Mouse (Mus musculus) MEL (cell line): ENCODE data around the gene Gm49601. TPM values are rescaled to one million over a fixed set of nuclear protein-coding genes. Genes with fewer than 3 reads are reported as not detected.

Experiments
- DNase-seq: peaks from one replicate; pipeline ENCODE4 v3.0.0; 2011; ENCODE audit warnings: low read depth, low spot score
- H3K27ac ChIP-seq: 2 replicates; pipeline ENCODE4 v1.5.1; 2012; ENCODE audit warnings: low read depth, mild to moderate bottlenecking, control low read depth, low read length, moderate library complexity; ENCODE audit not compliant: control insufficient read depth
- H3K27me3 ChIP-seq, 2 experiments: fragments of 150-350 bp in 1 of 2; sonication (generic) in 1 of 2; 2 replicates each; pipeline ENCODE4 v1.6.1; 2012; ENCODE audit warnings: low read length in 2 of 2, mild to moderate bottlenecking in 2 of 2, improper control_type of control experiment in 1 of 2, moderate library complexity in 1 of 2; ENCODE audit not compliant: insufficient read depth in 2 of 2, control insufficient read depth in 1 of 2
- H3K36me3 ChIP-seq, 2 experiments: 2 replicates each; pipeline ENCODE4 v1.6.1; 2012 to 2014; ENCODE audit warnings: low read length in 2 of 2, improper control_type of control experiment in 1 of 2, inconsistent platforms in 1 of 2, mild to moderate bottlenecking in 1 of 2; ENCODE audit not compliant: insufficient read depth in 2 of 2, control insufficient read depth in 1 of 2
- H3K4me1 ChIP-seq, 2 experiments: fragments of 150-350 bp in 1 of 2; sonication (generic) in 1 of 2; 2 replicates each; pipeline ENCODE4 v1.6.1; 2012; ENCODE audit warnings: low read length in 2 of 2, improper control_type of control experiment in 1 of 2, mild to moderate bottlenecking in 1 of 2; ENCODE audit not compliant: insufficient read depth in 2 of 2, control insufficient read depth in 1 of 2
- H3K4me3 ChIP-seq, 2 experiments: fragments of 150-350 bp in 1 of 2; sonication (generic) in 1 of 2; 2 replicates each; pipeline ENCODE4 v1.5.1; 2012; ENCODE audit warnings: low read depth in 2 of 2, low read length in 2 of 2, mild to moderate bottlenecking in 2 of 2, moderate library complexity in 2 of 2, control low read depth in 1 of 2, improper control_type of control experiment in 1 of 2; ENCODE audit not compliant: control insufficient read depth in 1 of 2, insufficient read depth in 1 of 2
- H3K79me2 ChIP-seq: 2 replicates; pipeline ENCODE4 v1.6.1; 2012; ENCODE audit warnings: mild to moderate bottlenecking, low read length, moderate library complexity; ENCODE audit not compliant: control insufficient read depth, poor library complexity, insufficient read depth
- H3K9ac ChIP-seq: 2 replicates; pipeline ENCODE4 v1.6.1; 2012; ENCODE audit warnings: low read depth, mild to moderate bottlenecking, control low read depth, low read length, moderate library complexity; ENCODE audit not compliant: control insufficient read depth, poor library complexity, severe bottlenecking
- H3K9me3 ChIP-seq: fragments of 150-350 bp; sonication (generic); replicated peaks from 2 replicates; pipeline ENCODE4 v1.6.1; 2012; ENCODE audit warnings: mild to moderate bottlenecking, low read length, improper control_type of control experiment, moderate library complexity; ENCODE audit not compliant: insufficient read depth
- EP300 ChIP-seq, 2 experiments: IDR thresholded peaks; 2 replicates each; pipeline ENCODE4 v1.6.1; 2011; ENCODE audit warnings: improper control_type of control experiment in 2 of 2, low read length in 2 of 2, low read depth in 1 of 2, mild to moderate bottlenecking in 1 of 2
- ETS1 ChIP-seq: IDR thresholded peaks from 2 replicates; pipeline ENCODE4 v1.6.1; 2012; ENCODE audit warnings: low read depth, mild to moderate bottlenecking, inconsistent platforms, low read length, improper control_type of control experiment, moderate library complexity
- GABPA ChIP-seq: IDR thresholded peaks from 2 replicates; pipeline ENCODE4 v1.6.1; 2012; ENCODE audit warnings: low read depth, mild to moderate bottlenecking, inconsistent platforms, low read length, improper control_type of control experiment, moderate library complexity
- GATA1 ChIP-seq: IDR thresholded peaks from 2 replicates; pipeline ENCODE4 v1.6.1; 2011; ENCODE audit warnings: low read depth, low read length, improper control_type of control experiment
- HCFC1 ChIP-seq: IDR thresholded peaks from 2 replicates; pipeline ENCODE4 v1.6.1; 2012; ENCODE audit warnings: low read depth, mild to moderate bottlenecking, inconsistent platforms, low read length, improper control_type of control experiment, moderate library complexity
- JUND ChIP-seq: IDR thresholded peaks from 2 replicates; pipeline ENCODE4 v1.6.1; 2011; ENCODE audit warnings: low read depth, mild to moderate bottlenecking, improper control_type of control experiment, low read length
- MYB ChIP-seq: IDR thresholded peaks from 2 replicates; pipeline ENCODE4 v1.6.1; 2011; ENCODE audit warnings: mild to moderate bottlenecking, low read depth, low read length, improper control_type of control experiment
- NELFE ChIP-seq: IDR thresholded peaks from 2 replicates; pipeline ENCODE4 v1.6.1; 2011; ENCODE audit warnings: low read depth, low read length, improper control_type of control experiment
- POLR2A ChIP-seq, 2 experiments: IDR thresholded peaks; 2 replicates each; pipeline ENCODE4 v1.6.1; 2011 to 2012; ENCODE audit warnings: low read length in 2 of 2, mild to moderate bottlenecking in 2 of 2, control low read depth in 1 of 2, improper control_type of control experiment in 1 of 2, low read depth in 1 of 2, moderate library complexity in 1 of 2; ENCODE audit not compliant: control insufficient read depth in 1 of 2, insufficient read depth in 1 of 2, poor library complexity in 1 of 2
- POLR2AphosphoS2 ChIP-seq: IDR thresholded peaks from 2 replicates; pipeline ENCODE4 v1.6.1; 2011; ENCODE audit warnings: low read length, improper control_type of control experiment
- POLR2AphosphoS5 ChIP-seq: IDR thresholded peaks from 2 replicates; pipeline ENCODE4 v1.6.1; 2012; ENCODE audit warnings: low read depth, borderline replicate concordance, mild to moderate bottlenecking, inconsistent platforms, low read length, moderate library complexity, mixed read lengths
- RAD21 ChIP-seq: IDR thresholded peaks from 2 replicates; pipeline ENCODE4 v1.6.1; 2011; ENCODE audit warnings: mild to moderate bottlenecking, low read depth, low read length, improper control_type of control experiment
- RCOR1 ChIP-seq: IDR thresholded peaks from 2 replicates; pipeline ENCODE4 v1.6.1; 2012; ENCODE audit warnings: low read depth, mild to moderate bottlenecking, inconsistent platforms, low read length, improper control_type of control experiment
- SIN3A ChIP-seq: IDR thresholded peaks from 2 replicates; pipeline ENCODE4 v1.6.1; 2012; ENCODE audit warnings: low read length, improper control_type of control experiment, inconsistent platforms
- TCF12 ChIP-seq: IDR thresholded peaks from 2 replicates; pipeline ENCODE4 v1.6.1; 2014; ENCODE audit warnings: low read depth, mild to moderate bottlenecking, inconsistent platforms, low read length, improper control_type of control experiment, moderate library complexity
- polyA plus RNA-seq, 2 experiments: library from polyadenylated mRNA; stranded (reverse) in 1 of 2; unstranded in 1 of 2; fragments of >175 nt in 1 of 2; fragments of >200 nt in 1 of 2; gene quantifications; 2 replicates each; pipeline versions ENCODE4 v1.2.1 to v1.2.4; 2012; ENCODE audit warnings: low replicate concordance in 2 of 2, low read depth in 1 of 2; ENCODE audit not compliant: insufficient read length in 2 of 2, insufficient read depth in 1 of 2, missing spikeins in 1 of 2
- total RNA-seq: library from RNA; depleted of rRNA; stranded (reverse); fragments of 300-350 nt; gene quantifications from 2 replicates; pipeline ENCODE4 v1.2.3, GENCODE M21; 2012

The Gm49601 gene
- total and polyA plus RNA-seq, 3 experiments = 1.5 to 4.6 TPM; not detected in 1

- DNase-seq = no peak
- no peak overlapping the region for H3K4me3 ChIP-seq
- TF ChIP-seq POLR2AphosphoS5 (no peak), POLR2A (IDR thresholded peaks at IDR 0.05; ENCODE audit: control insufficient read depth in 1 of 2, insufficient read depth in 1 of 2, low read depth in 1 of 2, low read length in 2 of 2, poor library complexity in 1 of 2) (no peak), RAD21 (no peak), MYB (no peak), NELFE (no peak), EP300 (IDR thresholded peaks at IDR 0.05; ENCODE audit: low read depth in 1 of 2, low read length in 2 of 2) (no peak), TCF12 (no peak)
- H3K27me3 ChIP-seq = no peaks in the 10 kb centered on the region
- no peaks in the 10 kb centered on the region for H3K36me3 ChIP-seq
- no peaks in the 10 kb centered on the region for H3K79me2 ChIP-seq
- no peaks in the 10 kb centered on the region for H3K9me3 ChIP-seq
- no peak overlapping the region for H3K27ac ChIP-seq
- H3K9ac ChIP-seq = no peak overlapping the region
- no peaks in the 10 kb centered on the region for H3K4me1 ChIP-seq
Observed at GRCm38 (mm10) chr16:18587847-18588737, 38.1 kb downstream of the Gm49601 start.

- TF ChIP-seq POLR2A (IDR thresholded peaks at IDR 0.05; ENCODE audit: control insufficient read depth in 1 of 2, insufficient read depth in 1 of 2, low read depth in 1 of 2, low read length in 2 of 2, poor library complexity in 1 of 2) = no peak
- no peak for TF ChIP-seq MYB
- TF ChIP-seq HCFC1 = no peak
- TF ChIP-seq GABPA = no peak
- TF ChIP-seq ETS1 = no peak
- no peak for TF ChIP-seq POLR2AphosphoS2
- no peak for TF ChIP-seq SIN3A
- TF ChIP-seq NELFE = no peak
- no peak for TF ChIP-seq EP300 (IDR thresholded peaks at IDR 0.05; ENCODE audit: low read depth in 1 of 2, low read length in 2 of 2)
- TF ChIP-seq RCOR1 = no peak
- no peak for TF ChIP-seq JUND
- TF ChIP-seq GATA1 = no peak
- H3K36me3 ChIP-seq = no peaks in the 10 kb centered on the region
- no peak for DNase-seq
- no peaks in the 10 kb centered on the region for H3K4me1 ChIP-seq
- no peaks in the 10 kb centered on the region for H3K79me2 ChIP-seq
- H3K27me3 ChIP-seq = no peaks in the 10 kb centered on the region
- no peak overlapping the region for H3K4me3 ChIP-seq
- H3K9me3 ChIP-seq = no peaks in the 10 kb centered on the region
- H3K27ac ChIP-seq = no peak overlapping the region
- H3K9ac ChIP-seq = no peak overlapping the region
Observed at GRCm38 (mm10) chr16:18586906-18587546, 39.2 kb downstream of the Gm49601 start.
